Mouse (Mus musculus) embryonic facial prominence, embryonic 12.5 days (tissue): Measurements from ENCODE around the gene Milr1. TPM values are rescaled to one million over a fixed set of nuclear protein-coding genes. Genes with fewer than 3 reads are reported as not detected.
"Not testable (repeated sequence)": the region's sequence is repeated elsewhere in the genome, so short reads cannot be mapped to it uniquely, and the experiment has no call there.

Experiments used
- ATAC-seq: fragments of 200-750 bp; cut with Nextera tagmentation; 2 replicates; pipeline ENCODE4 v1.8.0; 2017; ENCODE audit not compliant: insufficient number of reproducible peaks, insufficient read depth, low FRiP score, low TSS enrichment
- H3K27ac ChIP-seq: fragments of 300-500 bp; sonication (generic); 2 replicates; pipeline ENCODE4 v1.5.1; 2016; ENCODE audit warnings: mild to moderate bottlenecking
- H3K27me3 ChIP-seq: fragments of 300-500 bp; sonication (generic); 2 replicates; pipeline ENCODE4 v1.6.1; 2016; ENCODE audit warnings: mild to moderate bottlenecking, moderate library complexity
- H3K36me3 ChIP-seq: fragments of 300-500 bp; sonication (generic); 2 replicates; pipeline ENCODE4 v1.6.1; 2016; ENCODE audit warnings: mild to moderate bottlenecking
- H3K4me1 ChIP-seq: fragments of 300-500 bp; sonication (generic); 2 replicates; pipeline ENCODE4 v1.6.1; 2016
- H3K4me2 ChIP-seq: fragments of 300-500 bp; sonication (generic); replicated peaks from 2 replicates; pipeline ENCODE4 v1.6.1; 2016; ENCODE audit warnings: mild to moderate bottlenecking, moderate library complexity
- H3K4me3 ChIP-seq: fragments of 300-500 bp; sonication (generic); 2 replicates; pipeline ENCODE4 v1.5.1; 2016; ENCODE audit warnings: mild to moderate bottlenecking
- H3K9ac ChIP-seq: fragments of 300-500 bp; sonication (generic); 2 replicates; pipeline ENCODE4 v1.6.1; 2016; ENCODE audit warnings: mild to moderate bottlenecking, moderate library complexity
- H3K9me3 ChIP-seq: fragments of 300-500 bp; sonication (generic); 2 replicates; pipeline ENCODE4 v1.6.1; 2016; ENCODE audit warnings: mild to moderate bottlenecking, moderate library complexity
- WGBS: fragments of 180-500 bp; shearing (Covaris S2); methylation state at CpG from one replicate; pipeline ENCODE4 v1.1.7; 2016; 5-methylcytosine and 5-hydroxymethylcytosine counted together
- polyA plus RNA-seq: library from polyadenylated mRNA; unstranded; fragments of >200 nt; fragmentation: Nextera tagmentation; extraction: Ambion mirVana; gene quantifications from 2 replicates; pipeline ENCODE4 v1.2.1, GENCODE M21; 2016

Milr1 gene
- polyA plus RNA-seq, 1 experiment from 2014 or later = 1.4 TPM

DNA sequence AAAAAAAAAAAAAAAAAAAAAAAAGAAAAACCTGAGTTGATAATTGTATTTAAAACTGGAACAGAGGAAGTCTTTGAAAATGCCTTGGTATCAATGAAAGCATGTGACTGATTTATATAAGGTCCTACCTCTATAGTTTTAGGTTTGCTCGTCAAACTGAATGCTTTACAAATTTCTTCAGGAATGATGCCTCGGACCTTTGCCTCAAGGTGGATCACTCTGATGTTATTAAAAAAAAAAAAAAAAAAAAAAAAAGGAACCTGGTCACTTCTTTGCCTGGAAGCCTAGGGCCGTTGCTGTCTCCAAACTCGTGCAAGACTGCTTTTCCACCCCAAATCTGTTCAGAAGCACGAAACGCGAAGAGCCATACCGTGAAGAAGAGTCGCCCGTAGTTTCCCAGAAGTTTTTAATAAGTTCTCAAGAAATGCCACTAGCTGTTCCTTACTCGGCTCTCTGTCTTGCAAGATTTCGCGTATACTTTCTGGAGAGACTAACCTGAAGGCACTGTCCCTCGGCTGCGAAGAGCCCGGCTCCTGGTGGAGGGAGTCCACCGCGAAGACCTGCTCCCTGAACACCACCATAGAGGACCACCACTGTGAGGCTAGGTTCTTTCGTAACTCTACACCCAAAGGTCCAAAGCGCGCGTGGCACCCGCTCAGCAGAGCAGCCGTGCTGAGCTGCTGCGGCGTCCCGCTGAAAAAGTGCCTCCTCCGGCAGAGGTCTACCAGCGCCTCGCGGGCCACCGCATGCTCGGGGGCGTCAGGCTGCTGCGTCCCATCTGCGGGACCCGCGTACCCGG, 27.8 kb downstream of the Milr1 start:
- WGBS = 2% methylated on average over 39 of the region's 39 CpGs
- Histone ChIP-seq H3K9ac (peak overlapping the region; percentile 75), H3K36me3 (peaks cover 58% of the 10 kb centered on the region), H3K27ac (peak overlapping the region; percentile 95), H3K9me3 (no peaks in the 10 kb centered on the region), H3K4me3 (peak overlapping the region; percentile 66), H3K4me1 (peaks cover 6% of the 10 kb centered on the region), H3K27me3 (no peaks in the 10 kb centered on the region), H3K4me2 (peak overlapping the region; percentile 65)
- peak; percentile 75; the same call in 1 of the 2 replicates for ATAC-seq

- H3K9me3 ChIP-seq = no peaks in the 10 kb centered on the region
- H3K4me2 ChIP-seq = peak within 1 kb of the TSS; percentile 65
- peak within 1 kb of the TSS; percentile 95 for H3K27ac ChIP-seq
- peak within 1 kb of the TSS; percentile 66 for H3K4me3 ChIP-seq
- peaks cover 58% of the 10 kb centered on the region for H3K36me3 ChIP-seq
- H3K4me1 ChIP-seq = peaks cover 6% of the 10 kb centered on the region
- peak; percentile 95 for ATAC-seq
- WGBS = 3% methylated on average over 30 of the region's 30 CpGs
- H3K27me3 ChIP-seq = no peaks in the 10 kb centered on the region
- H3K9ac ChIP-seq = peak within 1 kb of the TSS; percentile 75
These were observed 28.5 kb downstream of the Milr1 start, which contains the start of gene Polg2 for GRCm38 (mm10) chr11:106779388-106780088. Polg2 (minus strand) TSS chr11:106779537.

DNA sequence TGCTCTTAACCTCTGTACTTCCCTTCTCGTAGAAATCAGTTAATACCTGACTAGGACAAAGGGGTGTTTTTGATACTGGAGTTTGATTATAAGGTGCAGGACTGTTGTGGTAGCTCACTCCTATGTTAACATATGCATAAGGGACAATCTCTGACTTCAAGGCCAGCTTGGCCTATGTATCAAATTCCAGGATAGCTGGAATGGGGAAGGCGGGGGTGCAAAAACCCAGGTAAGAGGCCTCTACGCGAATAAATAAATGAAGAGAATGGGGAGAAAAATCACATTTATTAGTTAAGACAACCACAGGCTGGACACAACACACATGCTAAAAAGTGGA, 29.0 kb downstream of the Milr1 start:
- no peak overlapping the region; the same call in 1 of the 2 replicates for H3K4me2 ChIP-seq
- H3K27me3 ChIP-seq = no peaks in the 10 kb centered on the region
- peaks cover 57% of the 10 kb centered on the region for H3K36me3 ChIP-seq
- H3K4me3 ChIP-seq = peak overlapping the region; percentile 66; the same call in 1 of the 2 replicates
- peaks cover 6% of the 10 kb centered on the region for H3K4me1 ChIP-seq
- H3K9me3 ChIP-seq = no peaks in the 10 kb centered on the region
- WGBS = 65% methylated on average over 4 of the region's 4 CpGs
- 0 out of 2 replicates have a peak overlapping the region, but pooled peaks have one; percentile 1 for H3K9ac ChIP-seq
- no peak for ATAC-seq
- peak overlapping the region; percentile 95; the same call in 1 of the 2 replicates for H3K27ac ChIP-seq

- Histone ChIP-seq H3K4me3 (no peak overlapping the region), H3K4me2 (no peak overlapping the region), H3K9me3 (no peaks in the 10 kb centered on the region), H3K27me3 (no peaks in the 10 kb centered on the region), H3K27ac (no peak overlapping the region), H3K9ac (no peak overlapping the region), H3K36me3 (peaks cover 60% of the 10 kb centered on the region), H3K4me1 (peaks cover 12% of the 10 kb centered on the region)
- 82% methylated on average over 6 of the region's 6 CpGs for WGBS
- ATAC-seq = no peak
These were observed 29.7 kb downstream of the Milr1 start for GRCm38 (mm10) chr11:106780590-106781220.

- Histone ChIP-seq H3K36me3 (peaks cover 59% of the 10 kb centered on the region), H3K4me1 (peaks cover 17% of the 10 kb centered on the region)
- not testable (repeated sequence) for ATAC-seq, H3K27ac ChIP-seq, H3K4me2 ChIP-seq, H3K9ac ChIP-seq, H3K9me3 ChIP-seq, H3K4me3 ChIP-seq, H3K27me3 ChIP-seq
- WGBS = 93% methylated on average over 7 of the region's 7 CpGs
These were observed 31.2 kb downstream of the Milr1 start for GRCm38 (mm10) chr11:106782271-106782670.

- Histone ChIP-seq H3K4me2 (no peak overlapping the region), H3K36me3 (peaks cover 59% of the 10 kb centered on the region), H3K27ac (no peak overlapping the region), H3K27me3 (no peaks in the 10 kb centered on the region), H3K9ac (no peak overlapping the region), H3K9me3 (no peaks in the 10 kb centered on the region), H3K4me3 (no peak overlapping the region), H3K4me1 (peaks cover 17% of the 10 kb centered on the region)
- ATAC-seq = no peak
- WGBS = 84% methylated on average over 9 of the region's 9 CpGs
These were observed 32.1 kb downstream of the Milr1 start for GRCm38 (mm10) chr11:106782841-106783764.

DNA sequence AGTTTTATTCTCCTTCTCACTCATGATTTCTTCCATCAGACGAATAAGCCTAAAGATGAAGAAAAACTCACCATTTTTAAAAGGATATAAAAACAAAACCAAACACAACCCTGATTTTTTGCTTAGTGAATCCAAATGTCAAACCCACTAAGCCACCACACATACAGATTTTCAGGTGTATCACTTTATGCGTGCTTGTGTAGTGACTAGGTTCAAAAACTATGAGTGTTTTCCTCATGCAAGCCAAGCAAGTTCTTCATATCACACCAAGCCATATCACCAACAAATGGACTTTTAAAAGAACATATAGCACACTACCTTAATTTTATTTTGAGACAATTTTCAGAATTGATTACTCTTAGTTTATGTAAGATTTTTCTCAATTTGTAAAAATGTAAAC, 33.5 kb downstream of the Milr1 start:
- H3K36me3 ChIP-seq = peaks cover 59% of the 10 kb centered on the region
- H3K4me2 ChIP-seq = no peak overlapping the region
- no peaks in the 10 kb centered on the region for H3K9me3 ChIP-seq
- WGBS = 86% methylated on average over 2 of the region's 2 CpGs
- ATAC-seq = no peak
- no peak overlapping the region for H3K9ac ChIP-seq
- no peak overlapping the region for H3K4me3 ChIP-seq
- no peaks in the 10 kb centered on the region for H3K27me3 ChIP-seq
- peaks cover 17% of the 10 kb centered on the region for H3K4me1 ChIP-seq
- H3K27ac ChIP-seq = no peak overlapping the region

- no peak for ATAC-seq
- H3K36me3 ChIP-seq = peaks cover 57% of the 10 kb centered on the region
- 0 out of 2 replicates have a peak overlapping the region, but pooled peaks have one; percentile 75 for H3K4me3 ChIP-seq
- no peaks in the 10 kb centered on the region for H3K9me3 ChIP-seq
- no peak overlapping the region for H3K9ac ChIP-seq
- H3K27ac ChIP-seq = no peak overlapping the region
- no peaks in the 10 kb centered on the region for H3K27me3 ChIP-seq
- peaks cover 17% of the 10 kb centered on the region for H3K4me1 ChIP-seq
- no peak overlapping the region for H3K4me2 ChIP-seq
- 71% methylated on average over 1 of the region's 1 CpGs for WGBS
These were observed 34.0 kb downstream of the Milr1 start for GRCm38 (mm10) chr11:106785043-106785442.

DNA sequence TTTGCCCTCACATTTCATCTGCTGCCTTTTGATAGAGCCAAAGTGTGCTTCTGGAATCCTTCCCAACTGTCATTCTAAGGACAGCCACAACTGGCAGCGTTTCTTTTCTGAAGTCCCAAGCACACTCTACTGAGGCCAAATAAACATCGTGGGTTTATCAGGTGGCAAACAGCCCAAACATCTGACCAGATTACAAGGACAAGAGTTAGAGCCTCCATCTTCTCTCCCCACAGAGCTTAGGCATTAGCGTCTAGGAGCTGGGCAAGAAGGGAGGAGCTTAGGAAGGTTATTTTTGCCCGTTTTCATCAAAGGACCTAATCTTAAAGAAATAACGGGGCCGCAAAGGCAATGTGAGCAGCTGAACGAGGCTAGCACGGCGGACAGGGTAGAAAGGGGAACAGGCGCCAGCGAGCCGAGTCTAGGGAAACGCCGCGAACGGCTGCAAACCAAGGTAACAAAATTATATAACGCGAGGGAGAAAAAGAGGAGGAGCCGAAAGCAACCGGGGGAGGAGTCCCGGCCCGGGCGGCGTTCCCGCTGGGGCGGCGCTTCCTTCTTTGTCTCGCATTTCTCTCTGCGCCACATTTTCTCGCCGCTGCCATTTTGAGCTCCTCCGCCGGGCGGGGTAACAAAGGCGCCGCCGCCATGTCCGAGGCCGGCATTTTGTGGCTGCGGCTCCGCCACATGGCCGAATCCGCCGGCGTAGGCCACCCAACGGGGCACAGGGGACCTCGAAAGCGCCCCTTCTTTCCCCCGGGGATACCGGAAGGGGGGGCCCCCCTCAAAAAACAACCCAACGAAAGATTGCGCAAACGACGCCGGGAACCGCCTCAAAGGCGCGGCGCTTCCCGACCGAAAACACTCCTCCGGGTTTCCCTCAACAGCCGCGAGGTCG, 36.4 kb downstream of the Milr1 start:
- under 1% methylated on average over 65 of the region's 65 CpGs for WGBS
- peaks cover 49% of the 10 kb centered on the region for H3K36me3 ChIP-seq
- no peak for ATAC-seq

GRCm38 (mm10) chr11:106788026-106788774, 37.2 kb downstream of the Milr1 start:
- peak; percentile 68 for ATAC-seq

More for the DNA sequence above, 36.4 kb downstream of the Milr1 start:
- peak overlapping the region; percentile 99 for H3K27ac ChIP-seq
- peak overlapping the region; percentile 99 for H3K9ac ChIP-seq
- peak overlapping the region; percentile 77 for H3K4me2 ChIP-seq
- no peaks in the 10 kb centered on the region for H3K9me3 ChIP-seq
- H3K27me3 ChIP-seq = no peaks in the 10 kb centered on the region
- H3K4me3 ChIP-seq = peak overlapping the region; percentile 75
- H3K4me1 ChIP-seq = peaks cover 23% of the 10 kb centered on the region

More at GRCm38 (mm10) chr11:106788026-106788774, 37.2 kb downstream of the Milr1 start:
- H3K4me1 ChIP-seq = peaks cover 20% of the 10 kb centered on the region
- under 1% methylated on average over 76 of the region's 79 CpGs for WGBS
- peak overlapping the region; percentile 99 for H3K27ac ChIP-seq
- H3K36me3 ChIP-seq = peaks cover 48% of the 10 kb centered on the region
- H3K9ac ChIP-seq = peak overlapping the region; percentile 99
- H3K27me3 ChIP-seq = no peaks in the 10 kb centered on the region
- H3K4me2 ChIP-seq = peak overlapping the region; percentile 78
- no peaks in the 10 kb centered on the region for H3K9me3 ChIP-seq
- peak overlapping the region; percentile 75 for H3K4me3 ChIP-seq
